Mouse (Mus musculus) ES-Bruce4 (cell line): Measurements from ENCODE around the gene Arcn1. TPM values are rescaled to one million over a fixed set of nuclear protein-coding genes. Genes with fewer than 3 reads are reported as not detected.

Experiments
- H3K27ac ChIP-seq: 2 replicates; pipeline ENCODE4 v1.5.1; 2012; ENCODE audit warnings: low read length, inconsistent platforms; ENCODE audit not compliant: insufficient read depth
- H3K27me3 ChIP-seq: 2 replicates; pipeline ENCODE4 v1.6.1; 2012; ENCODE audit warnings: mild to moderate bottlenecking, low read length, inconsistent platforms; ENCODE audit not compliant: control insufficient read depth, poor library complexity, insufficient read depth, severe bottlenecking
- H3K36me3 ChIP-seq: 2 replicates; pipeline ENCODE4 v1.6.1; 2012; ENCODE audit warnings: inconsistent platforms, mild to moderate bottlenecking, low read length, moderate library complexity; ENCODE audit not compliant: control insufficient read depth, poor library complexity, insufficient read depth, severe bottlenecking
- H3K4me1 ChIP-seq: one replicate; pipeline ENCODE4 v1.8.1; 2011; ENCODE audit warnings: low read length; ENCODE audit not compliant: control insufficient read depth, insufficient read depth
- H3K4me3 ChIP-seq: 2 replicates; pipeline ENCODE4 v1.5.1; 2011; ENCODE audit warnings: low read depth, mild to moderate bottlenecking, low read length
- H3K9ac ChIP-seq: 2 replicates; pipeline ENCODE4 v1.6.1; 2012; ENCODE audit warnings: low read depth, mild to moderate bottlenecking, inconsistent platforms; ENCODE audit not compliant: poor library complexity, severe bottlenecking
- H3K9me3 ChIP-seq: replicated peaks from 2 replicates; pipeline ENCODE4 v1.6.1; 2012; ENCODE audit warnings: mild to moderate bottlenecking, low read length, inconsistent platforms; ENCODE audit not compliant: control insufficient read depth, poor library complexity, insufficient read depth, severe bottlenecking
- CTCF ChIP-seq: IDR thresholded peaks from one replicate; pipeline ENCODE4 v1.8.1; 2011; ENCODE audit warnings: low read depth, low read length
- EP300 ChIP-seq: IDR thresholded peaks from 2 replicates; pipeline ENCODE4 v1.6.1; 2011; ENCODE audit warnings: low read depth, low read length; ENCODE audit not compliant: insufficient read depth
- POLR2A ChIP-seq: IDR thresholded peaks from one replicate; pipeline ENCODE4 v1.8.1; 2011; ENCODE audit warnings: low read length; ENCODE audit not compliant: insufficient read depth
- polyA plus RNA-seq: library from polyadenylated mRNA; stranded (reverse); fragments of >200 nt; gene quantifications from 2 replicates; pipeline ENCODE4 v1.2.4, GENCODE M21; 2011; ENCODE audit warnings: low read depth; ENCODE audit not compliant: missing spikeins, insufficient read depth, insufficient read length

Arcn1 gene
- polyA plus RNA-seq, 1 experiment, result 291 TPM

- no peak for TF ChIP-seq CTCF
- TF ChIP-seq POLR2A, result no peak
- no peak for TF ChIP-seq EP300
- peaks cover 2% of the 10 kb centered on the region for H3K4me1 ChIP-seq
Measured at GRCm38 (mm10) chr9:44732130-44732549, 35.5 kb downstream of the Arcn1 start.

GRCm38 (mm10) chr9:44727441-44727840 is 40.2 kb downstream of the Arcn1 start:
- H3K27me3 ChIP-seq, result no peaks in the 10 kb centered on the region
- no peaks in the 10 kb centered on the region for H3K36me3 ChIP-seq
- H3K27ac ChIP-seq, result no peak overlapping the region
- H3K9ac ChIP-seq, result no peak overlapping the region
- TF ChIP-seq EP300, result no peak
- TF ChIP-seq CTCF, result no peak
- no peak for TF ChIP-seq POLR2A
- H3K4me1 ChIP-seq, result no peaks in the 10 kb centered on the region
- H3K9me3 ChIP-seq, result no peaks in the 10 kb centered on the region
- H3K4me3 ChIP-seq, result no peak overlapping the region

More at GRCm38 (mm10) chr9:44732130-44732549, 35.5 kb downstream of the Arcn1 start:
- Histone ChIP-seq H3K9me3 (no peaks in the 10 kb centered on the region), H3K27me3 (no peaks in the 10 kb centered on the region), H3K4me3 (no peak overlapping the region), H3K9ac (no peak overlapping the region), H3K27ac (no peak overlapping the region), H3K36me3 (no peaks in the 10 kb centered on the region)

GRCm38 (mm10) chr9:44726431-44727146 is 41.1 kb downstream of the Arcn1 start:
- H3K9me3 ChIP-seq, result no peaks in the 10 kb centered on the region
- no peak for TF ChIP-seq POLR2A
- TF ChIP-seq EP300, result no peak
- no peak for TF ChIP-seq CTCF
- H3K27me3 ChIP-seq, result no peaks in the 10 kb centered on the region
- no peak overlapping the region for H3K27ac ChIP-seq
- no peak overlapping the region for H3K4me3 ChIP-seq
- no peak overlapping the region for H3K9ac ChIP-seq
- H3K36me3 ChIP-seq, result no peaks in the 10 kb centered on the region
- no peaks in the 10 kb centered on the region for H3K4me1 ChIP-seq

GRCm38 (mm10) chr9:44724665-44725064 is 43.0 kb downstream of the Arcn1 start:
- Histone ChIP-seq H3K4me3 (no peak overlapping the region), H3K9ac (no peak overlapping the region), H3K27ac (no peak overlapping the region), H3K27me3 (no peaks in the 10 kb centered on the region), H3K4me1 (no peaks in the 10 kb centered on the region), H3K9me3 (no peaks in the 10 kb centered on the region), H3K36me3 (no peaks in the 10 kb centered on the region)
- TF ChIP-seq EP300 (no peak), CTCF (no peak), POLR2A (no peak)

- Histone ChIP-seq H3K4me3 (no peak overlapping the region), H3K36me3 (no peaks in the 10 kb centered on the region), H3K9ac (no peak overlapping the region), H3K9me3 (no peaks in the 10 kb centered on the region), H3K27ac (no peak overlapping the region), H3K4me1 (no peaks in the 10 kb centered on the region), H3K27me3 (no peaks in the 10 kb centered on the region)
- no peak for TF ChIP-seq POLR2A
- no peak for TF ChIP-seq CTCF
- no peak for TF ChIP-seq EP300
Measured at GRCm38 (mm10) chr9:44724223-44724622, 43.4 kb downstream of the Arcn1 start.

GRCm38 (mm10) chr9:44723521-44724041 is 44.1 kb downstream of the Arcn1 start:
- Histone ChIP-seq H3K9me3 (no peaks in the 10 kb centered on the region), H3K27me3 (no peaks in the 10 kb centered on the region), H3K4me1 (no peaks in the 10 kb centered on the region), H3K27ac (no peak overlapping the region), H3K36me3 (no peaks in the 10 kb centered on the region), H3K9ac (no peak overlapping the region), H3K4me3 (no peak overlapping the region)
- TF ChIP-seq POLR2A, result no peak
- no peak for TF ChIP-seq CTCF
- no peak for TF ChIP-seq EP300
